Mouse (Mus musculus) C2C12 (cell line): ENCODE data around the gene Tef.

Experiments
- CEBPB ChIP-seq: IDR thresholded peaks from one replicate; pipeline ENCODE4 v1.6.1; 2011; ENCODE audit warnings: low read depth, mild to moderate bottlenecking, control low read depth, moderate library complexity
- CTCF ChIP-seq: IDR thresholded peaks from one replicate; pipeline ENCODE4 v1.5.1; 2011; ENCODE audit not compliant: control insufficient read depth, insufficient read depth, insufficient read length
- MAX ChIP-seq: IDR thresholded peaks from one replicate; pipeline ENCODE4 v1.6.1; 2011; ENCODE audit warnings: mild to moderate bottlenecking, control low read depth
- USF1 ChIP-seq: IDR thresholded peaks from one replicate; pipeline ENCODE4 v1.6.1; 2011; ENCODE audit warnings: low read depth, mild to moderate bottlenecking, control low read depth, moderate library complexity

DNA sequence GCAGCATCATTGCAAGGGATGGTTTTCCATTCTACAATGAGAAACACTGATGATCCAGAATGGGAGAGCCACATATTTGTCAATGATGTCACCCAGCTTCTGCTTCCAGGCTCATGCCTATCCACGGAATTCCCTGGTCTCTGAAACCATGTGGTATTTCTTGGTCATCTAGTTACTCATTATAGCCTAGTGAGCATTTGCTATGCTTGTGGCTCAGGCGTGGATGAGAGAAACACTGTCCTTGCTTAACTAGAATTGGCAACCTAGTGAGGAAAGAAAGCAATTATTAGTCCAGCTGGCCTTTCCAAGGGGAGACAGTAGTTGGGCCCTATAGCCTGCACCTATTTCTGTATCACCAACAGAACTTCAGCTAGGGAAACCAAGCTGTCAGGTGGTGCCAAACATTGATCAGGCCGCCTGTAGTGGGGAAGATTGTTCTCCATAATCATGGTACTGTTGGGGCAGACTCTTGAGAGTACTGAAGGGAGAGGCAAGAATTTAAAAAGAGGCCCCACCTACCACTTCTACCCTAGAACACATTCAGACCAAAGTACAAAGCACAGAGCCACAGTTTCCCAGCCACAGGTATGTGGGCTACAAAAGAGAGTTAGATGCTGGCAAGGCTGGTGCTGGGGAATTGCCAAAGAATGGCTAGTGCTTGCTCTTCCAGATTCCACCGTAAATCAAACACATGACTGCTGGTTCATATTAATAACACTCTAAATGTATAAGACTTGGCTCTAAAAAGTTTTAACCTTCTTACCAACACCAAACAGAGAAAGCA, 4.6 kb downstream of the Tef start:
- TF ChIP-seq CTCF = no peak
- TF ChIP-seq CEBPB = no peak
- TF ChIP-seq USF1 = no peak
- no peak for TF ChIP-seq MAX
